Mouse (Mus musculus): ENCODE measurements at regions not wholly inside any gene's neighbourhood (a gene's known extent, or its start where the extent isn't known, plus 50 kb on each side); places are given as distances from the start of the nearest gene placed in this dataset.

DNA sequence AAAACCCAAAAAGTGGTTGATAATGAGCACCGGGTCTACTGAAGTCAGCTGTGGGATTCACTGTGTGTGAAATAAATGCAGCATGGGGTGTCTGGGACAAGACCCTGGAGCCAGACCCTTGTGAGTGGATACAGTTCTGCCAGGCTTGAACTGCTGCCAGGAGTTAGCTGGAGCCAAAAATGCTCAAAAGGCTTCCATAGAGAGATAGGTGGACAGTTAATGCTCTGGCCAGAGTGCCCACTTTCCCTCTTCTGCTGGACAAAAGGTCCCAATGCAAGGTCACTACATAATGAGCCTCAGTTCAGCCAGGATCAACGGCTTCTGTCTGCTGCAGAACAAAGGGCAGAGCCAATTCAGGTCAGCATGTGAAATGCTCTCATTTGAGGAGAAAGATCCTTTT, 73.2 kb upstream of the Ercc6l2 start:
- H3K9me3 ChIP-seq (replicated peaks): no peaks in the 10 kb centered on the region

DNA sequence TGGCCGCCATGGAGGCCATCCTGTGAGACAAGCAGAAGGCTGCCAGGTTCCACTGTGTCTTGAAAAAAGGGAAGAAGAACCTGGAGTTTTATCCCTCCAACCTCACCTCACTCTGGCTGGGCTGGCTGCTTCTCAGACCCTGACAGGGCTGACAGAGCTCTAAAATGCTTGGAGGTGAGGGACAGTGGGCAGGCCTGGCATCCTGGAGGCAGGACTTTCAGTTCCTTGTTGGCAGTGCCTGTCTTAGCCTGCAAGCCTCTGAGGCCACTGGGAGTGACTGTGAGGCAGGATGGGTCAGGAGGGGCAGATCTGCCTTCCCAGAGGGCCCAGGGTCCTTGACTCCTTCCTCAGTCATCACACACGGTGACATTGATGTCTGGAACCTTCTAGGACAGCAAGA, 66.3 kb upstream of the Ercc6l2 start:
- Histone ChIP-seq H3K36me3 (no peaks in the 10 kb centered on the region), H3K4me3 (no peak overlapping the region), H3K27ac (no peak overlapping the region), H3K9me3 (replicated peaks) (no peaks in the 10 kb centered on the region; the same call in 1 of the 2 replicates), H3K27me3 (ENCODE audit: low read depth, poor library complexity, severe bottlenecking) (no peaks in the 10 kb centered on the region; the same call in 1 of the 2 replicates), H3K4me1 (no peaks in the 10 kb centered on the region)
- no peak for DNase-seq (ENCODE audit: low spot score)
- 88% methylated on average over 2 of the region's 2 CpGs for WGBS

More for the DNA sequence above, 73.2 kb upstream of the Ercc6l2 start:
- Histone ChIP-seq H3K4me1 (no peaks in the 10 kb centered on the region), H3K27me3 (ENCODE audit: low read depth, poor library complexity, severe bottlenecking) (no peaks in the 10 kb centered on the region), H3K36me3 (no peaks in the 10 kb centered on the region), H3K4me3 (no peak overlapping the region), H3K27ac (no peak overlapping the region)
- WGBS: 61% methylated on average over 2 of the region's 2 CpGs
- DNase-seq (ENCODE audit: low spot score): no peak

DNA sequence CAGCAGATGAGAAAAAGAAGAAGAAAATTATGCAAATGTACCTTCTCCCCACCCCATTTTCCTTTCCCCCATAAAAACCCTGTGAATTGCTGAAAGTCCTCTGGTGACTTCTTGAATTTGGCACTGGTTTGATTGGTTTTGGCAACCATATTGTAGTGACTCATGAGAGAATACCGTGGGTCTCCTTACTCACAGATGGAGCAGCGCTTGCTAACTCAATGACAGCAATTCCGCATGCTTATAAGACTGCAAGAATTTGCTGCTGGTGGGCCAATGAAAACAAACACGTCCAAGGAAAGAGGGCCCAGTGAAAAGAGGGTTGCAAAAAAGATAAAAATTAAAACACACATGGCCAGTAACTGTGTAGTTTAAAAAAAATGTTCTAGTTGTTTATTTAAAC, 65.0 kb upstream of the Ercc6l2 start:
- Histone ChIP-seq H3K36me3 (no peaks in the 10 kb centered on the region), H3K9me3 (replicated peaks) (no peaks in the 10 kb centered on the region; the same call in 1 of the 2 replicates)
- WGBS: 84% methylated on average over 4 of the region's 4 CpGs

DNA sequence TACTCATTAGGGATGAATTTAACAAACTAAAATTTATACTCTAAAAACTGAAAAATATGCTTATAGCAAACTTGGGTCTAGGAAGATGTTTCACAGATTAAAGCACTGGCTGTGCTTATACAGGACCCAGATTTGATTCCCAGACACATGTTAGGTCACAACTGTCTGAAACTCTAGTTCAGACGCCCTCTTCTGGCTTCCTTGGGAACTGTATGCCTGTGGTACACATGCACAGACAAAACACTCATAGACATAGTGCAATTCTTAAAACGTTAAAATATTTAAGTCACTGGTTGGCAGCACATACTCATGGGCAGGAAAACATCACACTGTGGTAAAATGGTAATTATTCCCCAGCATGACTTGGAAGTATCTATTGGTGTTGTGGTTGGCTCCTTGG, 63.8 kb upstream of the Ercc6l2 start:
- Histone ChIP-seq H3K9me3 (replicated peaks) (no peaks in the 10 kb centered on the region; the same call in 1 of the 2 replicates), H3K27ac (no peak overlapping the region), H3K36me3 (no peaks in the 10 kb centered on the region), H3K4me3 (no peak overlapping the region), H3K27me3 (ENCODE audit: low read depth, poor library complexity, severe bottlenecking) (no peaks in the 10 kb centered on the region; the same call in 1 of the 2 replicates), H3K4me1 (no peaks in the 10 kb centered on the region)
- DNase-seq (ENCODE audit: low spot score): no peak
- 59% methylated on average over 2 of the region's 2 CpGs for WGBS

More for the DNA sequence above, 65.0 kb upstream of the Ercc6l2 start:
- Histone ChIP-seq H3K27ac (no peak overlapping the region), H3K4me1 (no peaks in the 10 kb centered on the region), H3K27me3 (ENCODE audit: low read depth, poor library complexity, severe bottlenecking) (no peaks in the 10 kb centered on the region; the same call in 1 of the 2 replicates), H3K4me3 (no peak overlapping the region)
- DNase-seq (ENCODE audit: low spot score): no peak

DNA sequence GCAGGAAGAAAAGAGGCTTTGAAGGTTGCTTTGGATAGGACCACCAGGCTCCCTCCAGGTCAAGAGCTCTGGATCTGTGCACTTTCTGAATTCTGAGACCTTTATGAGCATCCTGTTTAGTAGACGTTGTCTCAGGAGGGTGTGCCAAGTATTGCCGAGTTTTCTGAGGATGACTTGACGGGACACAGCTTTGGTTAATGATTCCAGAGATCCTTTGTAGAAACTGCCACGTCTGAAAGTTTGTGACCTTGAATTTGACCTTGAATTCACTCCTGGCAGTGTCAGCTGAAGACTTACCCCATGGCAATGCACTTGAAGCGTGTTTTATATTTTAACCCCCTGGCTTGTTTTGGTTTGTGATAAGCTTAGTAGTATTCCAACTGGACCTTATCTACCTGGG, 58.0 kb upstream of the Ercc6l2 start:
- Histone ChIP-seq H3K27ac (no peak overlapping the region), H3K9me3 (replicated peaks) (no peaks in the 10 kb centered on the region; the same call in 1 of the 2 replicates), H3K4me3 (no peak overlapping the region), H3K4me1 (no peaks in the 10 kb centered on the region), H3K36me3 (no peaks in the 10 kb centered on the region), H3K27me3 (ENCODE audit: low read depth, poor library complexity, severe bottlenecking) (no peaks in the 10 kb centered on the region)
- WGBS: 74% methylated on average over 5 of the region's 5 CpGs
- DNase-seq (ENCODE audit: low spot score): no peak

DNA sequence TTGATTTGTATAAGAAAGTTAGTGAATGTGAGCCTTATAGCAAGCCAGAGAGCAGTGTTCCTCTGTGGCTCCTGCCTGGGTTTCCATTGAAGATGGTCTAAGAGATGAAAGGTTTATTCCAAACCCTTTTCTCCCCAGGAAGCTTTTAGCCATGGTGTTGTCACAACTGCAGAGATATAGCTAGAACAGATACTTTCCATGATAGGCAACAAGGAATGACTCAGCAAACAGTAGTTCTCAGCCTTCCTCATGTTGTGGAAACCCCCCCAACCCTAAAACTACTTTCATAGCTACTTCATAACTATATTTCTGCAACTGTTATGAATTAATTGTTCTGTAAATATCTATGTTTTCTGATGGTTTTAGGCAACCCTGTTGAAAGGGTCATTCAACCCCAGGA, 53.5 kb upstream of the Ercc6l2 start:
- no peak for DNase-seq (ENCODE audit: low spot score)
- H3K27ac ChIP-seq: no peak overlapping the region
- no peaks in the 10 kb centered on the region for H3K9me3 ChIP-seq (replicated peaks)
- H3K4me1 ChIP-seq: 0 out of 2 replicates have a peak, but pooled peaks cover 3% of the 10 kb centered on the region
- no peaks in the 10 kb centered on the region for H3K36me3 ChIP-seq
- no peak overlapping the region for H3K4me3 ChIP-seq
- no peaks in the 10 kb centered on the region for H3K27me3 ChIP-seq (ENCODE audit: low read depth, poor library complexity, severe bottlenecking)
